Mouse (Mus musculus): ENCODE measurements at regions not wholly inside any gene's neighbourhood (a gene's known extent, or its start where the extent isn't known, plus 50 kb on each side); places are given as distances from the start of the nearest gene placed in this dataset.

DNA sequence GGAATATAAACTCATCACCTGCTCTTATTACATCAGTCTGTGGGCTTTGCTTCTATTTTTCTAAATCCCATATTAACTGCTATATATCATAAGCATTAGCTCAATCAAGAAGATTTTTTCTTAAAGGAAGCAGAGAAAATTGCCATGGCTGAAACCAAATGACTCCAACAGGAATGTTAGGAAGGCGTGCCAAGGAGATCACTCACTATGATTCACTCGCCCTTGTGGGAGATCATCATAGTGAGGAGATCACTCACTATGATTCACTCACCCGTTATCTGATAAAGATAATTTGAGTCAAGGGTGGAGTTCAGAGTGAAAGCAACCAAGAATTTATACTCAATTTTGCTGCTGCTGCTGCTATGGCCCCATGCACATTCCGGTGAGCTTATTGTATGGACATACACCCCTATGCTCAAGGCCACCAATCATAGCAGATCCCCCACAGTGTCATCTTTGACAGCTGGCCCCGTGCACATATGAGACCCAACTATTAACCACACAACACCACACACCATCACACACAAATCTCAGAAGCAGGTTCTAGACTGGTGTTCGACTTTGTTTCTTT, 63.8 kb upstream of the Fer start:
- WGBS = 76% methylated on average over 6 of the region's 6 CpGs
- Histone ChIP-seq H3K27me3 (ENCODE audit: control insufficient read depth, insufficient read depth, low read length) (no peaks in the 10 kb centered on the region), H3K4me2 (replicated peaks; ENCODE audit: low read depth, low read length) (no peak overlapping the region), H3K4me3 (ENCODE audit: low read depth, low read length) (no peak overlapping the region), H3K9me3 (ENCODE audit: control insufficient read depth, low read depth, low read length) (no peaks in the 10 kb centered on the region), H3K27ac (ENCODE audit: low read length) (no peak overlapping the region), H3K4me1 (ENCODE audit: control insufficient read depth, insufficient read depth, low read length) (no peaks in the 10 kb centered on the region), H3K36me3 (ENCODE audit: control insufficient read depth, insufficient read depth, low read length) (no peaks in the 10 kb centered on the region), H3K9ac (replicated peaks; ENCODE audit: low read depth, low read length) (no peak overlapping the region)
- no peak for ATAC-seq (ENCODE audit: insufficient number of reproducible peaks, insufficient read depth, low FRiP score, low read depth)

DNA sequence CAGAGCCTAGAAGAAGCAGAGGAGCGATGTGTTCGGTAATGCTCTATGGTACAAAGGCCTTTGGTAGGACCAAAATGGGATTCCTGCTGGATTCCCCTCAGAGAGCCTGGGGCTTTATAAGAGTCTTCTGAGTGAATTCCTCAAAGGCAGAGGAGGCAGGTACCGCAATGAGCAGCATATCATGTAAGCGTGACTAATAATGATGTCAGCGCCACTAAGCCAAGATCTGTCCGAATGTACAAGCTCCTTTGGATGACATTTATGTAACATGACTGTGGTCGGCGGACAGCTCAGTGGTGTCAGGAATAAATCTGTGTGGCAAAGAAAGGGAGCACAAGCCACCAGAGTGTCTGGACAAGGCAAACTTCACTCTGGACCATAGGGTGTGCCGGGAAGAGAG, 61.5 kb upstream of the Fer start:
- Histone ChIP-seq H3K9ac (replicated peaks; ENCODE audit: low read depth, low read length) (no peak overlapping the region), H3K4me3 (ENCODE audit: low read depth, low read length) (no peak overlapping the region), H3K4me2 (replicated peaks; ENCODE audit: low read depth, low read length) (no peak overlapping the region), H3K27me3 (ENCODE audit: control insufficient read depth, insufficient read depth, low read length) (no peaks in the 10 kb centered on the region), H3K9me3 (ENCODE audit: control insufficient read depth, low read depth, low read length) (no peaks in the 10 kb centered on the region), H3K4me1 (ENCODE audit: control insufficient read depth, insufficient read depth, low read length) (no peaks in the 10 kb centered on the region), H3K36me3 (ENCODE audit: control insufficient read depth, insufficient read depth, low read length) (no peaks in the 10 kb centered on the region), H3K27ac (ENCODE audit: low read length) (no peak overlapping the region)
- no peak for ATAC-seq (ENCODE audit: insufficient number of reproducible peaks, insufficient read depth, low FRiP score, low read depth)
- whole genome bisulfite sequencing = 94% methylated on average over 9 of the region's 9 CpGs

DNA sequence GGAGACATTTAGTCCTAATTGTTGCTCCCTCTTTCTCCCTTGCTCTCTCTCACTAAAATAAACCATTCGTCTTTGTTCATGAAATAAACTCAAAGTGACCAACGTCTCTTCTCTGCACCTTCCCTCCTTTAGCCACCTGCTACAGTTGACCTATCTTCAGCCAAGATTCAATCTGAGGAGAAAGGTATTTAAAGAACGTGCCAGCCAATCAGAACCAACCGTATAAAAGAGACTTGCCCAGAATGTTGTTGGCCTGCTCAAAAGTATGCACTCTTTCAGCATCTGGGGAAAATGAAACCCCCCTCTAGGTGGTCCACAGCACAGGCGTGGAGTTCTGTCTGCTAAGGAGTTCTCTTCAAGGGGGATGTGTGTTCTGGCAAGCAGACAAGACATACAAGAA, 60.0 kb upstream of the Fer start:
- Histone ChIP-seq H3K9me3 (ENCODE audit: control insufficient read depth, low read depth, low read length) (no peaks in the 10 kb centered on the region), H3K4me3 (ENCODE audit: low read depth, low read length) (no peak overlapping the region), H3K4me1 (ENCODE audit: control insufficient read depth, insufficient read depth, low read length) (no peaks in the 10 kb centered on the region), H3K9ac (replicated peaks; ENCODE audit: low read depth, low read length) (no peak overlapping the region), H3K36me3 (ENCODE audit: control insufficient read depth, insufficient read depth, low read length) (no peaks in the 10 kb centered on the region), H3K27ac (ENCODE audit: low read length) (no peak overlapping the region), H3K27me3 (ENCODE audit: control insufficient read depth, insufficient read depth, low read length) (no peaks in the 10 kb centered on the region), H3K4me2 (replicated peaks; ENCODE audit: low read depth, low read length) (no peak overlapping the region)
- WGBS = 74% methylated on average over 5 of the region's 5 CpGs
- ATAC-seq (ENCODE audit: insufficient number of reproducible peaks, insufficient read depth, low FRiP score, low read depth) = no peak

DNA sequence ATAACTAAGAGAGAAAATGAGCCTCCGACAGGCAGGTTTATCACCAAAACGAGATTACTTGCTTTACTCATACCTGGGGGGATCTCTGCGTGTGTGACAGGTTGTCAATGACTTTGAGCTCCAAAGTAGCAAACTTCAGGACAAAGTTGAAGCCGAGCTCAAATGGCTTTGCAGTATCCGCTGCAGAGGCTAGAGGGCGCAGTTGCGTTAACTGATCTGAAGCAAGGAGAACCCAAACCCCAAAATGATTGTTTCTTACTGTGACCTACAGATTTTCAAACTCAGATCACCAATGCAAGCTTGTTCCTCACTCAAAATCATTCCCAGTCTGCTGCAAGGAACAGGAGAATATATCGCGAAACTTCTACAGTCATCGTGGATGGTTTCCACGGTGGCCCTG, 59.3 kb upstream of the Fer start:
- Histone ChIP-seq H3K4me1 (ENCODE audit: control insufficient read depth, insufficient read depth, low read length) (no peaks in the 10 kb centered on the region), H3K9ac (replicated peaks; ENCODE audit: low read depth, low read length) (no peak overlapping the region), H3K4me3 (ENCODE audit: low read depth, low read length) (no peak overlapping the region), H3K9me3 (ENCODE audit: control insufficient read depth, low read depth, low read length) (no peaks in the 10 kb centered on the region), H3K27ac (ENCODE audit: low read length) (no peak overlapping the region), H3K27me3 (ENCODE audit: control insufficient read depth, insufficient read depth, low read length) (no peaks in the 10 kb centered on the region), H3K36me3 (ENCODE audit: control insufficient read depth, insufficient read depth, low read length) (no peaks in the 10 kb centered on the region), H3K4me2 (replicated peaks; ENCODE audit: low read depth, low read length) (no peak overlapping the region)
- WGBS = 29% methylated on average over 11 of the region's 11 CpGs
- ATAC-seq (ENCODE audit: insufficient number of reproducible peaks, insufficient read depth, low FRiP score, low read depth) = no peak

DNA sequence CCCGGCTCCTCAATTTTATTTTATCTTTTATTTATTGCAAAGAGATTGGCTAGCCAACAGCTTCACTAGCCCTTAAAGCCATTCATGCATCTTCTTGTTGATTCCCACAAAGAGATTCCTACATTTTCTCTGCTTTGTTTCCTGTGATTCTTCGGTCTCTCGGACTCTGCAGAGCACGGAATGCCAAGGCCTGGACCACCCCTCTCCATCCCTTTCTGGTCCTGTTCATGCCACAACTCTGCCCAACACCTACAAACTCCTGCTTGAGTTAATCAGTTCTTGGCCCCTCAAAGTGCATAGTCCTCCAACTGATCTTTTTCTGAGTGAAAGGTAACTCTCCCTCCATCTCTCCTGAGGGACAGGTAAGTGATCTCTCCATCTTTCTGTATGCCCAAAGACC, 58.4 kb upstream of the Fer start:
- no peak overlapping the region for H3K4me2 ChIP-seq (replicated peaks; ENCODE audit: low read depth, low read length)
- no peak overlapping the region for H3K9ac ChIP-seq (replicated peaks; ENCODE audit: low read depth, low read length)
- H3K27ac ChIP-seq (ENCODE audit: low read length) = no peak overlapping the region
- H3K4me1 ChIP-seq (ENCODE audit: control insufficient read depth, insufficient read depth, low read length) = no peaks in the 10 kb centered on the region
- no peak for ATAC-seq (ENCODE audit: insufficient number of reproducible peaks, insufficient read depth, low FRiP score, low read depth)
- H3K27me3 ChIP-seq (ENCODE audit: control insufficient read depth, insufficient read depth, low read length) = no peaks in the 10 kb centered on the region
- H3K36me3 ChIP-seq (ENCODE audit: control insufficient read depth, insufficient read depth, low read length) = no peaks in the 10 kb centered on the region
- WGBS = 93% methylated on average over 4 of the region's 4 CpGs
- H3K9me3 ChIP-seq (ENCODE audit: control insufficient read depth, low read depth, low read length) = no peaks in the 10 kb centered on the region
- H3K4me3 ChIP-seq (ENCODE audit: low read depth, low read length) = no peak overlapping the region

DNA sequence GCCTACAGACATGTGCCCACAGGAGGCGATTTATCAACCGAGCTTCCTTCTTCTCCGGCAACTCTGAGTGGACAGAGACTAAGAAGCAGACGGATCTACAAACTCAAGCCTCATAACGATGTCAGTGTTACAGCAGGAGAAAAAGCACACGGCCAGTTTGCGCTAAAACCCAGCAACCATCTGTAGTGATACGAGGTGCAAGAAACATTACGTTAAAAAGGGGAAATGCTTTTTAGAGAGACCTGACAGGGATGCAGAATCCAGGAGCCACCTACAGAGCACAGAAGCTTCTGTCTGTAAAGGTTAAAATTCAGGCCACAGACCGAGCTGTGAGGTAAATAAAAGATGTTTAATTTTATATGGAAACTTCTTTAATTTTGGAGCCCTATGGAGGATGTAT, 56.5 kb upstream of the Fer start:
- Histone ChIP-seq H3K4me3 (ENCODE audit: low read depth, low read length) (no peak overlapping the region), H3K4me1 (ENCODE audit: control insufficient read depth, insufficient read depth, low read length) (no peaks in the 10 kb centered on the region), H3K27ac (ENCODE audit: low read length) (no peak overlapping the region), H3K27me3 (ENCODE audit: control insufficient read depth, insufficient read depth, low read length) (no peaks in the 10 kb centered on the region), H3K4me2 (replicated peaks; ENCODE audit: low read depth, low read length) (no peak overlapping the region), H3K9me3 (ENCODE audit: control insufficient read depth, low read depth, low read length) (no peaks in the 10 kb centered on the region), H3K9ac (replicated peaks; ENCODE audit: low read depth, low read length) (no peak overlapping the region), H3K36me3 (ENCODE audit: control insufficient read depth, insufficient read depth, low read length) (no peaks in the 10 kb centered on the region)
- ATAC-seq (ENCODE audit: insufficient number of reproducible peaks, insufficient read depth, low FRiP score, low read depth) = no peak
- 87% methylated on average over 10 of the region's 10 CpGs for WGBS

DNA sequence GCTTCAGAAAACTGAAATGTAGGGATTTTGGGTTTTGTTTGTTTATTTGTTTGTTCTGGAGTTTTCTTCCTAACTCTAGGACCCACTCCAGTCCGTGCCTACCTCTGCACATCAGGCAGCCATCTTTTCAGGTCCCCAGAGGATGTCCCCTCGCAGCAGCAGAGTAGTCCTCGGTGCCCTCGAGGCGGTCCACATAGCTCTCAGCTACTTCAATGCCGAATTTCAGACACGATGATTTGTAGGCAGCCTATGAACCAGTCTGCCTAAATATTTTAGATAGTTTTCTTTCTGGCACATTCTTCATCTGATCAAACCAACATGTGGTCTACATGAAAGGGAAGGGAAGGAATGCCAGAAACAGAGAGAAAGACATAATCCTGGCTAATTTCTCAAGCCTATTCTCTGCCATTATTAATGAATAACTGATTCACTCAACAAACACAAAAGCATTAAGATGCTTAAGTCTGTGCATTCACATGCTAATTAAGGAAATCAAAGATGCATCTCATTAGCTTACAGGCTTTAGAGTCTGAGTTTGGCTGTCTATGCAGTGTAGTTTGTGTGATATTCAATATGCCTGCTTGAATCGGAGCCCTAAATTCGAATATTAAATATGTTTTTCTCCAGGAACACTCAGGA, 55.2 kb upstream of the Fer start:
- H3K9me3 ChIP-seq (ENCODE audit: control insufficient read depth, low read depth, low read length) = no peaks in the 10 kb centered on the region

DNA sequence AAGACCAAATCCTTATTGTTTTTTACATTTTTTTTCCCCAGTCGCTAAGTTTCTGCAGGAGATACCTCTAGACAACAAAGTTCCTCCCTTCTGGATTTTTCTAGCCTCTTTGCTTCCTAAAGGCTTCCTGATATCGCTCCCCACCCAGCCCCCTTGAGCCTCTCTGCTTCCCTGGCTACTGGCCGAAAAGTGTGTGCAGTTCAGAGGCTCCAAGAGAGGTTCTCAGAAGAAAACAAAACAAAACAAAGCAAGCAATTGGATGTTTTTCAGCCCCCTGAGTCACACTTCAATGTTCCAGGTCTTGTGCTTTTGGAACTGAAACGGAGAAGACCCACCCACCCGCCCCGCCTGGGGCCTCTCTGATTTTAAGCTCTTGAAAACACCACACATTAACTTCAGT, 54.1 kb upstream of the Fer start:
- Histone ChIP-seq H3K4me3 (ENCODE audit: low read depth, low read length) (no peak overlapping the region), H3K9me3 (ENCODE audit: control insufficient read depth, low read depth, low read length) (no peaks in the 10 kb centered on the region), H3K4me1 (ENCODE audit: control insufficient read depth, insufficient read depth, low read length) (no peaks in the 10 kb centered on the region), H3K36me3 (ENCODE audit: control insufficient read depth, insufficient read depth, low read length) (no peaks in the 10 kb centered on the region), H3K27me3 (ENCODE audit: control insufficient read depth, insufficient read depth, low read length) (no peaks in the 10 kb centered on the region), H3K27ac (ENCODE audit: low read length) (no peak overlapping the region), H3K4me2 (replicated peaks; ENCODE audit: low read depth, low read length) (no peak overlapping the region), H3K9ac (replicated peaks; ENCODE audit: low read depth, low read length) (no peak overlapping the region)
- ATAC-seq (ENCODE audit: insufficient number of reproducible peaks, insufficient read depth, low FRiP score, low read depth) = no peak
- WGBS = 86% methylated on average over 6 of the region's 6 CpGs

More for the DNA sequence above, 55.2 kb upstream of the Fer start:
- no peaks in the 10 kb centered on the region for H3K27me3 ChIP-seq (ENCODE audit: control insufficient read depth, insufficient read depth, low read length)
- WGBS = 84% methylated on average over 9 of the region's 9 CpGs
- no peaks in the 10 kb centered on the region for H3K36me3 ChIP-seq (ENCODE audit: control insufficient read depth, insufficient read depth, low read length)
- H3K9ac ChIP-seq (replicated peaks; ENCODE audit: low read depth, low read length) = no peak overlapping the region
- no peak for ATAC-seq (ENCODE audit: insufficient number of reproducible peaks, insufficient read depth, low FRiP score, low read depth)
- no peak overlapping the region for H3K4me2 ChIP-seq (replicated peaks; ENCODE audit: low read depth, low read length)
- no peak overlapping the region for H3K4me3 ChIP-seq (ENCODE audit: low read depth, low read length)
- no peaks in the 10 kb centered on the region for H3K4me1 ChIP-seq (ENCODE audit: control insufficient read depth, insufficient read depth, low read length)
- H3K27ac ChIP-seq (ENCODE audit: low read length) = no peak overlapping the region

DNA sequence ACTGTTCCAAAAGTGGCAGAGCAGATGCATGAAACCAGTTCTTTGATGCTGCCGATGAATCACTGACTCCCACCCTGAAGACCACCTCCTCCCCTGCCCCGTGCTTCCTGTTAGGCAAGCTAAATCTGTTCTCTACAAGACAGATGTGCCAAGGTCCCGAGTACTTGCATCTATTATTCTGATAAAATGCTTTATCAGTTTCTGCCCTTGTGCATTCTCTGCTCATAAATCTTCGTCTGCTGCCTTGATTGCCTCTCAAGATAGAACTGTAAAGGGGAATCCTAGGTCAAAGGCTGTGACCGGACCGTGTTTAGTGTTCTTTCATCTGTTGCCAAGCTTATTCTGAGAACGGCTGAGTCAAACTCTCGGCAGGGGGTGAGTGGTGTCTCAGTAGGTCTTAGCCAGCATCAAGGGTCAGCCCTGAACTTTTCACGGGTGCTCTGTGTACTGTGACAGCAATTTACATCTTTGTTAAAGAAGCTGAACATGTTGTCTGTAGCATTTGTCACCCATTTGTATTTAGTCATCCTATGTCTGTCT, 51.5 kb upstream of the Fer start:
- Histone ChIP-seq H3K4me2 (replicated peaks; ENCODE audit: low read depth, low read length) (no peak overlapping the region), H3K27me3 (ENCODE audit: control insufficient read depth, insufficient read depth, low read length) (no peaks in the 10 kb centered on the region), H3K9me3 (ENCODE audit: control insufficient read depth, low read depth, low read length) (no peaks in the 10 kb centered on the region), H3K4me1 (ENCODE audit: control insufficient read depth, insufficient read depth, low read length) (no peaks in the 10 kb centered on the region), H3K4me3 (ENCODE audit: low read depth, low read length) (no peak overlapping the region), H3K9ac (replicated peaks; ENCODE audit: low read depth, low read length) (no peak overlapping the region), H3K36me3 (ENCODE audit: control insufficient read depth, insufficient read depth, low read length) (no peaks in the 10 kb centered on the region), H3K27ac (ENCODE audit: low read length) (no peak overlapping the region)
- 29% methylated on average over 9 of the region's 9 CpGs for WGBS
- ATAC-seq (ENCODE audit: insufficient number of reproducible peaks, insufficient read depth, low FRiP score, low read depth) = no peak

All from stomach, embryonic 14.5 days (tissue).